Mouse (Mus musculus): Measurements from ENCODE around the gene Aurka.

- no peak for TF ChIP-seq CTCF (IDR thresholded peaks at IDR 0.05; ENCODE audit: extremely low read depth, insufficient read depth, low read length)
- TF ChIP-seq POLR2A (IDR thresholded peaks at IDR 0.05; ENCODE audit: extremely low read depth, insufficient read depth, low read length) = no peak
These were observed 20.6 kb downstream of the Aurka start for GRCm38 (mm10) chr2:172349776-172350175.
